Mouse (Mus musculus): ENCODE results near the gene Psmd8. TPM values are rescaled to one million over a fixed set of nuclear protein-coding genes. Genes with fewer than 3 reads are reported as not detected.
"Not testable (repeated sequence)": the region's sequence is repeated elsewhere in the genome, so short reads cannot be mapped to it uniquely, and the experiment has no call there.

Gene Psmd8
- polyA plus RNA-seq, 1 experiment from 2014 or later: 273 TPM

GRCm38 (mm10) chr7:29154018-29154720 is 26.3 kb downstream of the Psmd8 start:
- H3K4me1 ChIP-seq: peaks cover 3% of the 10 kb centered on the region; the same call in 1 of the 2 replicates
- no peak overlapping the region for H3K4me2 ChIP-seq
- no peak for ATAC-seq (ENCODE audit: insufficient number of reproducible peaks, insufficient read depth, low FRiP score, low TSS enrichment, low read depth)
- 0 out of 2 replicates have a peak, but pooled peaks cover 2% of the 10 kb centered on the region for H3K9me3 ChIP-seq
- peaks cover 16% of the 10 kb centered on the region for H3K27me3 ChIP-seq
- H3K36me3 ChIP-seq: peaks cover 6% of the 10 kb centered on the region; the same call in 1 of the 2 replicates
- no peak overlapping the region for H3K27ac ChIP-seq
- H3K4me3 ChIP-seq: no peak overlapping the region
- H3K9ac ChIP-seq: no peak overlapping the region
- WGBS: 94% methylated on average over 14 of the region's 14 CpGs

- H3K4me1 ChIP-seq: peaks cover 3% of the 10 kb centered on the region; the same call in 1 of the 2 replicates
- H3K27ac ChIP-seq: no peak overlapping the region
- H3K4me3 ChIP-seq: no peak overlapping the region
- 0 out of 2 replicates have a peak, but pooled peaks cover 2% of the 10 kb centered on the region for H3K9me3 ChIP-seq
- H3K9ac ChIP-seq: no peak overlapping the region
- no peaks in the 10 kb centered on the region for H3K27me3 ChIP-seq
- no peak overlapping the region for H3K4me2 ChIP-seq
- peaks cover 6% of the 10 kb centered on the region; the same call in 1 of the 2 replicates for H3K36me3 ChIP-seq
- WGBS: 59% methylated on average over 10 of the region's 10 CpGs
- ATAC-seq (ENCODE audit: insufficient number of reproducible peaks, insufficient read depth, low FRiP score, low TSS enrichment, low read depth): no peak
Observed at GRCm38 (mm10) chr7:29151486-29151885, 29.0 kb downstream of the Psmd8 start.

GRCm38 (mm10) chr7:29148771-29149170 is 31.7 kb downstream of the Psmd8 start:
- WGBS: 91% methylated on average over 15 of the region's 15 CpGs

GRCm38 (mm10) chr7:29146625-29147367 is 33.7 kb downstream of the Psmd8 start:
- Histone ChIP-seq H3K4me3 (no peak overlapping the region), H3K9ac (no peak overlapping the region), H3K27ac (no peak overlapping the region), H3K4me1 (no peaks in the 10 kb centered on the region), H3K36me3 (no peaks in the 10 kb centered on the region), H3K9me3 (no peaks in the 10 kb centered on the region), H3K4me2 (no peak overlapping the region), H3K27me3 (no peaks in the 10 kb centered on the region)
- ATAC-seq (ENCODE audit: insufficient number of reproducible peaks, insufficient read depth, low FRiP score, low TSS enrichment, low read depth): no peak
- WGBS: 79% methylated on average over 7 of the region's 7 CpGs

More at GRCm38 (mm10) chr7:29148771-29149170, 31.7 kb downstream of the Psmd8 start:
- Histone ChIP-seq H3K4me2 (no peak overlapping the region), H3K36me3 (no peaks in the 10 kb centered on the region), H3K9me3 (no peaks in the 10 kb centered on the region), H3K4me1 (no peaks in the 10 kb centered on the region), H3K27me3 (no peaks in the 10 kb centered on the region), H3K27ac (no peak overlapping the region), H3K4me3 (no peak overlapping the region), H3K9ac (no peak overlapping the region)
- ATAC-seq (ENCODE audit: insufficient number of reproducible peaks, insufficient read depth, low FRiP score, low TSS enrichment, low read depth): no peak

GRCm38 (mm10) chr7:29144006-29144405 is 36.5 kb downstream of the Psmd8 start:
- 92% methylated on average over 4 of the region's 4 CpGs for WGBS
- no peak overlapping the region for H3K4me2 ChIP-seq
- no peak overlapping the region for H3K27ac ChIP-seq
- ATAC-seq (ENCODE audit: insufficient number of reproducible peaks, insufficient read depth, low FRiP score, low TSS enrichment, low read depth): no peak
- no peaks in the 10 kb centered on the region for H3K27me3 ChIP-seq
- no peaks in the 10 kb centered on the region for H3K9me3 ChIP-seq
- H3K36me3 ChIP-seq: no peaks in the 10 kb centered on the region
- no peaks in the 10 kb centered on the region for H3K4me1 ChIP-seq
- no peak overlapping the region for H3K4me3 ChIP-seq
- no peak overlapping the region for H3K9ac ChIP-seq

- Histone ChIP-seq H3K9me3 (no peaks in the 10 kb centered on the region), H3K36me3 (no peaks in the 10 kb centered on the region), H3K4me1 (no peaks in the 10 kb centered on the region), H3K4me2 (no peak overlapping the region), H3K27me3 (no peaks in the 10 kb centered on the region), H3K4me3 (no peak overlapping the region), H3K27ac (no peak overlapping the region), H3K9ac (no peak overlapping the region)
- WGBS: 75% methylated on average over 8 of the region's 8 CpGs
- no peak for ATAC-seq (ENCODE audit: insufficient number of reproducible peaks, insufficient read depth, low FRiP score, low TSS enrichment, low read depth)
Observed at GRCm38 (mm10) chr7:29141416-29141815, 39.1 kb downstream of the Psmd8 start.

GRCm38 (mm10) chr7:29139237-29139636 is 41.3 kb downstream of the Psmd8 start:
- not testable (repeated sequence) for H3K4me2 ChIP-seq; H3K27me3 ChIP-seq; H3K4me1 ChIP-seq; H3K4me3 ChIP-seq; ATAC-seq (ENCODE audit: insufficient number of reproducible peaks, insufficient read depth, low FRiP score, low TSS enrichment, low read depth); H3K27ac ChIP-seq; H3K9me3 ChIP-seq; H3K9ac ChIP-seq; H3K36me3 ChIP-seq
- 87% methylated on average over 3 of the region's 4 CpGs for WGBS

- Histone ChIP-seq H3K9me3 (no peaks in the 10 kb centered on the region), H3K36me3 (no peaks in the 10 kb centered on the region), H3K4me2 (no peak overlapping the region), H3K27me3 (no peaks in the 10 kb centered on the region; the same call in 1 of the 2 replicates), H3K27ac (no peak overlapping the region), H3K9ac (no peak overlapping the region), H3K4me1 (peaks cover 7% of the 10 kb centered on the region), H3K4me3 (no peak overlapping the region)
- WGBS: 49% methylated on average over 16 of the region's 16 CpGs
- ATAC-seq (ENCODE audit: insufficient number of reproducible peaks, insufficient read depth, low FRiP score, low TSS enrichment, low read depth): no peak
Observed at GRCm38 (mm10) chr7:29137429-29137828, 43.1 kb downstream of the Psmd8 start.

GRCm38 (mm10) chr7:29134693-29135386 is 45.7 kb downstream of the Psmd8 start, which contains the start of gene Rasgrp4:
Gene Rasgrp4 (plus strand): TSS chr7:29134851.
- H3K27ac ChIP-seq: no peak within 1 kb of the TSS
- no peaks in the 10 kb centered on the region; the same call in 1 of the 2 replicates for H3K27me3 ChIP-seq
- ATAC-seq (ENCODE audit: insufficient number of reproducible peaks, insufficient read depth, low FRiP score, low TSS enrichment, low read depth): no peak
- H3K4me1 ChIP-seq: peaks cover 7% of the 10 kb centered on the region
- peak within 1 kb of the TSS; percentile 54 for H3K9ac ChIP-seq
- no peaks in the 10 kb centered on the region for H3K9me3 ChIP-seq
- WGBS: 0% methylated on average over 12 of the region's 20 CpGs
- H3K4me2 ChIP-seq: peak within 1 kb of the TSS; percentile 67
- H3K4me3 ChIP-seq: peak within 1 kb of the TSS; percentile 37
- no peaks in the 10 kb centered on the region for H3K36me3 ChIP-seq

- peak overlapping the region; percentile 37 for H3K4me3 ChIP-seq
- H3K9ac ChIP-seq: peak overlapping the region; percentile 44
Observed at GRCm38 (mm10) chr7:29134230-29134629, 46.3 kb downstream of the Psmd8 start.

GRCm38 (mm10) chr7:29128725-29129124 is 51.8 kb downstream of the Psmd8 start:
- Histone ChIP-seq H3K4me1 (peaks cover 8% of the 10 kb centered on the region; the same call in 1 of the 2 replicates), H3K36me3 (no peaks in the 10 kb centered on the region), H3K27ac (no peak overlapping the region), H3K4me2 (no peak overlapping the region), H3K9me3 (no peaks in the 10 kb centered on the region), H3K27me3 (no peaks in the 10 kb centered on the region), H3K9ac (no peak overlapping the region), H3K4me3 (no peak overlapping the region)
- no peak for ATAC-seq (ENCODE audit: insufficient number of reproducible peaks, insufficient read depth, low FRiP score, low TSS enrichment, low read depth)
- 57% methylated on average over 2 of the region's 2 CpGs for WGBS

More at GRCm38 (mm10) chr7:29134230-29134629, 46.3 kb downstream of the Psmd8 start:
- Histone ChIP-seq H3K9me3 (no peaks in the 10 kb centered on the region), H3K27me3 (no peaks in the 10 kb centered on the region; the same call in 1 of the 2 replicates), H3K27ac (no peak overlapping the region), H3K4me2 (peak overlapping the region; percentile 67), H3K36me3 (no peaks in the 10 kb centered on the region), H3K4me1 (peaks cover 7% of the 10 kb centered on the region)
- WGBS: 5% methylated on average over 4 of the region's 4 CpGs
- ATAC-seq (ENCODE audit: insufficient number of reproducible peaks, insufficient read depth, low FRiP score, low TSS enrichment, low read depth): no peak
